Mouse (Mus musculus) liver, embryonic 14.5 days (tissue): ENCODE data around the gene Mnd1.

ENCODE experiments used
- CTCF ChIP-seq: IDR thresholded peaks from 2 replicates; pipeline ENCODE4 v1.5.1; 2016; ENCODE audit warnings: antibody characterized with exemption, low read depth, control low read depth
- EP300 ChIP-seq: IDR thresholded peaks from 2 replicates; pipeline ENCODE4 v1.6.1; 2016; ENCODE audit warnings: antibody characterized with exemption, low read depth

GRCm38 (mm10) chr3:84130776-84131175, 24.8 kb downstream of the Mnd1 start:
- no peak for TF ChIP-seq CTCF
- TF ChIP-seq EP300: no peak
